10 mouse cellular contexts compared by ENCODE assay signal in the genomic region with DNA sequence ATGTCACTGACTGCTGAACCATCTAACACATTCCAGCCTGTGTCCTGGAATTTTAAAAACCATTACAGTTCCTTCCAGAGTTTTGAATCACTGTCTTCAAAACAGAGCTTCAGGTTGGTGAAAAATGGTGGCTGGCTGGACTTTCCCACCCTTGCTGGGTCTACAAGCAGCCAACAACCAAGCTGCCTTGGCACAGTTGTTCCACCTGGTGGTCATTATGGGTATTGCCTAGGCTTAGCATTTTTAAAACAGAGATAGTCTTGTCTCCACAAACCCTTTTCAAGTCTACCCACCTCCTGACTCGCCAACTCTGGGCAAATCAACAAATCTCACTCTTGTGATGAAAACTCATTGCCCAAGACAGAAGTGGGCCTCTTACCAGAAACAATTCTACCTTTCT. TPM values are rescaled to one million over a fixed set of nuclear protein-coding genes. Genes with fewer than 3 reads are reported as not detected.
A peak's percentile ranks its signal among the peaks of the same experiment; 100 is the strongest.
DNase-seq lines count a peak whose midpoint lies in the region; ATAC-seq and TF ChIP-seq lines count a peak whose summit lies in the region.
"Had no signal": no experiment of that assay in that cellular context is flagged by ENCODE, and none has a peak within 500 bp of the region (broad histone marks: within the 10 kb centered on the region; RNA-seq: fewer than 3 reads in every experiment).

No protein-coding gene starts in this region.

- no peaks in the 10 kb centered on the region for H3K27me3 ChIP-seq in kidney, postnatal 0 days (ENCODE audit: insufficient read depth, low read length)
- no peaks in the 10 kb centered on the region for H3K27me3 ChIP-seq in ES-Bruce4 (ENCODE audit: control insufficient read depth, insufficient read depth, low read length, poor library complexity, severe bottlenecking)
- H3K27me3 ChIP-seq in heart, embryonic 10.5 days (ENCODE audit: insufficient read depth, poor library complexity, severe bottlenecking) = no peaks in the 10 kb centered on the region
- H3K27me3 ChIP-seq in embryonic facial prominence, embryonic 10.5 days (replicated peaks; ENCODE audit: low read depth, poor library complexity, severe bottlenecking) = no peaks in the 10 kb centered on the region

- ATAC-seq in kidney, postnatal 0 days (replicated peaks; ENCODE audit: low FRiP score, low read depth) = no peak
- ATAC-seq in erythroblast, adult 5-6 weeks (replicated peaks; ENCODE audit: low FRiP score, poor library complexity, severe bottlenecking) = peak; percentile 76
- ATAC-seq: forebrain, embryonic 14.5 days had no signal

- WGBS in kidney, postnatal 0 days = 100% methylated on average over 1 of the region's 1 CpGs
- WGBS in heart, embryonic 10.5 days = 83% methylated on average over 1 of the region's 1 CpGs
- 86% methylated on average over 1 of the region's 1 CpGs for WGBS in embryonic facial prominence, embryonic 10.5 days

- no peaks in the 10 kb centered on the region for H3K9me3 ChIP-seq in kidney, postnatal 0 days (replicated peaks; ENCODE audit: low read length)
- peaks cover 2% of the 10 kb centered on the region for H3K9me3 ChIP-seq in ES-Bruce4 (replicated peaks; ENCODE audit: control insufficient read depth, insufficient read depth, low read length, poor library complexity, severe bottlenecking)
- no peaks in the 10 kb centered on the region for H3K9me3 ChIP-seq in heart, embryonic 10.5 days
- peaks cover 6% of the 10 kb centered on the region; the same call in 1 of the 2 replicates for H3K9me3 ChIP-seq in embryonic facial prominence, embryonic 10.5 days
- H3K9me3 ChIP-seq: liver, embryonic 15.5 days had no signal

- TF ChIP-seq EP300 in ES-Bruce4 (IDR thresholded peaks at IDR 0.05; ENCODE audit: insufficient read depth, low read depth, low read length) = no peak

- H3K4me3 ChIP-seq in kidney, postnatal 0 days (replicated peaks; ENCODE audit: low read depth, low read length) = no peak overlapping the region
- no peak overlapping the region for H3K4me3 ChIP-seq in ES-Bruce4 (ENCODE audit: low read depth, low read length)
- H3K4me3 ChIP-seq in heart, embryonic 10.5 days = no peak overlapping the region
- no peak overlapping the region for H3K4me3 ChIP-seq in embryonic facial prominence, embryonic 10.5 days
- H3K4me3 ChIP-seq: hindbrain, embryonic 12.5 days; liver, embryonic 15.5 days had no signal

- H3K9ac ChIP-seq in kidney, postnatal 0 days (ENCODE audit: low read depth, low read length) = no peak overlapping the region
- H3K9ac ChIP-seq in ES-Bruce4 (ENCODE audit: low read depth, poor library complexity, severe bottlenecking) = no peak overlapping the region
- H3K9ac ChIP-seq: hindbrain, embryonic 12.5 days; liver, embryonic 15.5 days had no signal

- TF ChIP-seq POLR2A in ES-Bruce4 (IDR thresholded peaks at IDR 0.05; ENCODE audit: insufficient read depth, low read length) = no peak

- no peaks in the 10 kb centered on the region for H3K4me1 ChIP-seq in kidney, postnatal 0 days (replicated peaks; ENCODE audit: insufficient read depth, low read length)
- no peaks in the 10 kb centered on the region for H3K4me1 ChIP-seq in ES-Bruce4 (ENCODE audit: control insufficient read depth, insufficient read depth, low read length)
- peaks cover 12% of the 10 kb centered on the region for H3K4me1 ChIP-seq in heart, embryonic 10.5 days
- H3K4me1 ChIP-seq in embryonic facial prominence, embryonic 10.5 days = peaks cover 21% of the 10 kb centered on the region

- H3K36me3 ChIP-seq in kidney, postnatal 0 days (ENCODE audit: insufficient read depth, low read length) = no peaks in the 10 kb centered on the region
- no peaks in the 10 kb centered on the region for H3K36me3 ChIP-seq in ES-Bruce4 (ENCODE audit: control insufficient read depth, insufficient read depth, low read length, poor library complexity, severe bottlenecking)
- no peaks in the 10 kb centered on the region for H3K36me3 ChIP-seq in heart, embryonic 10.5 days
- no peaks in the 10 kb centered on the region for H3K36me3 ChIP-seq in embryonic facial prominence, embryonic 10.5 days (replicated peaks)
- H3K36me3 ChIP-seq: hindbrain, embryonic 12.5 days; liver, embryonic 15.5 days had no signal

- DNase-seq in kidney, postnatal 0 days (ENCODE audit: low spot score) = no peak
- DNase-seq in kidney, postnatal 25 days = no peak
- DNase-seq in 3T3-L1 (ENCODE audit: low read depth, low spot score) = peak; percentile 49
- DNase-seq in heart, embryonic 10.5 days (ENCODE audit: low spot score) = no peak
- no peak for DNase-seq in embryonic facial prominence, embryonic 10.5 days (ENCODE audit: low spot score)

- H3K4me2 ChIP-seq in kidney, postnatal 0 days (ENCODE audit: low read length) = no peak overlapping the region
- H3K4me2 ChIP-seq: hindbrain, embryonic 12.5 days; liver, embryonic 15.5 days had no signal

- peak; percentile 56 for TF ChIP-seq CTCF in kidney, postnatal 0 days (IDR thresholded peaks at IDR 0.05; ENCODE audit: low read depth)
- peak; percentile 51 for TF ChIP-seq CTCF in ES-Bruce4 (IDR thresholded peaks at IDR 0.05; ENCODE audit: low read depth, low read length)

- H3K27ac ChIP-seq in kidney, postnatal 0 days = no peak overlapping the region
- no peak overlapping the region for H3K27ac ChIP-seq in ES-Bruce4 (ENCODE audit: insufficient read depth, low read length)
- H3K27ac ChIP-seq in heart, embryonic 10.5 days = no peak overlapping the region
- H3K27ac ChIP-seq in embryonic facial prominence, embryonic 10.5 days (replicated peaks) = no peak overlapping the region
- H3K27ac ChIP-seq: hindbrain, embryonic 12.5 days; liver, embryonic 15.5 days had no signal

RNA-seq across cellular contexts. Expression of gene Tcp11l2, which starts 17.9 kb away (rescaled TPM):
- polyA plus RNA-seq in kidney, postnatal 0 days (2015; fragmentation: Nextera tagmentation; extraction: Ambion mirVana) = 25.2 and 27.0 TPM in 2 replicates
- 2.6 and 3.6 TPM in 2 replicates for polyA plus RNA-seq in ES-Bruce4 (2011; ENCODE audit: insufficient read depth, insufficient read length, low read depth, missing spikeins)
- 604 and 645 TPM in 2 replicates for total RNA-seq in erythroblast, adult 5-6 weeks (2015; ENCODE audit: low replicate concordance)
- total RNA-seq in erythroblast, adult 5-6 weeks (2017; ENCODE audit: low replicate concordance) = 495 and 623 TPM in 2 replicates
- polyA plus RNA-seq in heart, embryonic 10.5 days (2016; fragmentation: Nextera tagmentation; extraction: Ambion mirVana) = 6.4 and 10.5 TPM in 2 replicates
- polyA plus RNA-seq in embryonic facial prominence, embryonic 10.5 days (2016; fragmentation: Nextera tagmentation; extraction: Ambion mirVana) = 3.2 and 3.6 TPM in 2 replicates

RNA-seq across cellular contexts. Expression of gene Ckap4, which starts 24.6 kb away (rescaled TPM):
- polyA plus RNA-seq in kidney, postnatal 0 days (2015; fragmentation: Nextera tagmentation; extraction: Ambion mirVana) = 75.6 and 77.9 TPM in 2 replicates
- 52.1 and 53.4 TPM in 2 replicates for polyA plus RNA-seq in ES-Bruce4 (2011; ENCODE audit: insufficient read depth, insufficient read length, low read depth, missing spikeins)
- total RNA-seq in erythroblast, adult 5-6 weeks (2015; ENCODE audit: low replicate concordance) = 43.8 and 45.6 TPM in 2 replicates
- total RNA-seq in erythroblast, adult 5-6 weeks (2017; ENCODE audit: low replicate concordance) = 29.6 and 38.4 TPM in 2 replicates
- polyA plus RNA-seq in heart, embryonic 10.5 days (2016; fragmentation: Nextera tagmentation; extraction: Ambion mirVana) = 83.9 and 87.7 TPM in 2 replicates
- polyA plus RNA-seq in embryonic facial prominence, embryonic 10.5 days (2016; fragmentation: Nextera tagmentation; extraction: Ambion mirVana) = 61.2 and 61.5 TPM in 2 replicates
